Mouse (Mus musculus): ENCODE measurements around the gene Scyl2.

The Scyl2 gene

DNA sequence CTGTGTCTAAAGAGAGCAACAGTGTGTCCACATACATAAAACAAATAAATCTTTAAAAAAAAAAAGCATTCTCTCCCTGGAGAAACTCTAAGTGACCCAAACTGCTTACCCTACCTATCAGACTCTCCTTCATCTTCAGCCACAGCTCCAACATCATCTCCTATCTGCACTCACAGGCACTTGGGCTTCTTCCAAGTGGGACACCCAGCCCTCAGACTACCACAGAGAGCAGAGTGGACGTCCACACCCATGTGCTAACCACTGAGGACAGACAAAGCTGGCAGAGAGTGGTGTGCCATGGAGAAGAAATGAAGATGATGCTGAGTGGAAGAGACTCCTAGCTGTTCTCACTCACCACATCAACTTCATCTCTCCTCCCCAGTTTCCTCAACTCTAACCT lies 90.6 kb downstream of the Scyl2 start:
- DNase-seq (ENCODE audit: low spot score in 2 of 2), result no peak

DNA sequence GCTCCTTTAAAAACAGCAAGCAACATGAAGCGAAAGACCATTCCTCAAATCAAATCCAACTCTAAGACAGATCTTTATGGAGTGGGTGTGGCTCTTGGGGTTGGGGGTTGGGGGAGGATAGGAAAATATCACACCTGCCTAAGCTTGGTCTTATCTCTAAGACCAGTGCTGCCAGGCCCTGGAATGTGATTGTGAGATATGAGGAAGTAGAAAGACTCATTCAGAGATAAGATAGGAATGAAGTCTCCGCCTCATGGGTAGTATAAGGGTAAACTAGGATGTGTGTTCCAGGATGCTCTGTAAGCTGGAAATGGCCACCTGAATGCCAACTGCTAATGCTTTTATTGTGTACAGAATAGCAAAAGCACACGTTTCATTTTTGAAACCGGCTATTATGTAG lies 91.8 kb downstream of the Scyl2 start:
- no peak for DNase-seq (ENCODE audit: low spot score in 2 of 2)

DNA sequence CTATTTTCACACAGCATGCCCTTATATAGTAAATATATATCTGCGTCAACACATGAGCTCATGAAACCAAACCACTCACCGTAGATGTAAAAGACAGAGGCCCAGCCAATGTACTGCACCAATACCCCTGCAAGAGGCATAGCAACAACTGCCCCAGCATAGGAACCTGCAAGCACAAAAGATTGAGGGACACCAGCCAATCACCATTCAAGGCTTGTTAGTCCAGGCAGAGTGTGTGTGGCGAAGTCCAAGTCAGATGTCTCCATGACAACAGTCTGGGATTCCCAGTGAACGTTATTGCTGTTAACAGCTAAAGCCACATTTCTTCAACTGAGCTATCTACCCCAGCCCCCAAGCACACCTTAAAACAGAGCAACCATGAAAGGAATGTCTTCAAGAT lies 93.3 kb downstream of the Scyl2 start:
- DNase-seq (ENCODE audit: low spot score in 2 of 2), result no peak

DNA sequence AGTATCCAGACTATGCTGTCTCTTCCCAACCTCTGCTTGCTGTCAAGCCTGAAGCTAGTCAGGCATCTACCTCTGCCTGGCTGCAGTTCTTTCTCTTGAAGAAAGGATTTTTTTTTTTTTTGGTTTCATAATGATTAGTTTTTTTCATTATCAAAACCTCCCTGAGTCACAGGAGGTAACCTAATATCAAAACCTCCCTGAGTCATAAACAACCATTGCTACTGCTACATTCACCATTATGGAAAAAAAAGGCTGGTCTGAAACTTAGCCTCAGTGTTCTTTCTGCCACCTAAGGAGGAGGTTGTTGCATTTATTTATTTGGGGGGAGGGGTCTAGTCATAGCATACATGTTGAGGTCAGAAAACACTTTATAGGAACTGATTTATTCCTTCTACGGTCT lies 96.2 kb downstream of the Scyl2 start:
- no peak for DNase-seq (ENCODE audit: low spot score in 2 of 2)
